Mouse (Mus musculus): ENCODE results near the gene Aox1. TPM values are rescaled to one million over a fixed set of nuclear protein-coding genes. Genes with fewer than 3 reads are reported as not detected.

The Aox1 gene
- total RNA-seq, 1 experiment from 2014 or later: not detected

DNA sequence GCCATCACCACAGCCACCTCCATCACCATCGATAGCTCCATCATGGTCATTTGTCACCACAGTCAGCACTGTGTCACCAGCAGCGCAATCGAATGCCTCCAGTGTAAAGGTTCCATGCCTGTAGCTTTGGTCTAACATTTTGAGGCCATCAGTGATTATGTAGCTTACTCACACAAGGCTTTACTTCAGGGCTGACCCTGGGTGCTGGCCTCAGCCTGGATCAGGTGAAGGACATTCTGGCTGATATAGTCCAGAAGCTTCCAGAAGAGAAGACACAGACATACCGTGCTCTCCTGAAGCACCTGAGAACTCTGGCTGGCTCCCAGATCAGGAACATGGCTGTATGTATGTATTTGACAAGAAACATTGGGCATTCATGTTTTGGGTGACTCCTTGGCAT, 29.1 kb downstream of the Aox1 start:
- ATAC-seq (replicated peaks; ENCODE audit: low read depth, poor library complexity, severe bottlenecking): no peak

GRCm38 (mm10) chr1:58062131-58062530, 32.4 kb downstream of the Aox1 start:
- no peak for ATAC-seq (replicated peaks; ENCODE audit: low read depth, poor library complexity, severe bottlenecking)

DNA sequence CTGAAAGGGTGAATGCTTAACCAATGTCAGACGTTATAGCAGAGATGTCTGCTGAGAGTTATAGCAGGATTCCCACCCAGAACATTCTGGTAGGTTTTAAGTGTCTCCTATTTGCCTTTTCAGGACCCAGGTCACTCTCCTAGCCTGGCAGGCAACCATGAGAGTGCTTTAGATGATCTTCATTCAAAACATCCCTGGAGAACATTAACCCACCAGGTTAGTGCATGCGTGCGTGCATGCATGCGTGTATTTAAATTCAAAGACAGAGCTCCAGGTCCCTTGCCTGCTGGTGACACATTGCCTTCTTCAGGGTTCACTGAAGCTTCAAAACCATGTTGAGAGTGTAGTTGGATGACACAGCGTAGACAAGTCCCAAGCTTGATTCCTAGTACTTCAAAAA, 35.4 kb downstream of the Aox1 start:
- no peak for ATAC-seq (replicated peaks; ENCODE audit: low read depth, poor library complexity, severe bottlenecking)

DNA sequence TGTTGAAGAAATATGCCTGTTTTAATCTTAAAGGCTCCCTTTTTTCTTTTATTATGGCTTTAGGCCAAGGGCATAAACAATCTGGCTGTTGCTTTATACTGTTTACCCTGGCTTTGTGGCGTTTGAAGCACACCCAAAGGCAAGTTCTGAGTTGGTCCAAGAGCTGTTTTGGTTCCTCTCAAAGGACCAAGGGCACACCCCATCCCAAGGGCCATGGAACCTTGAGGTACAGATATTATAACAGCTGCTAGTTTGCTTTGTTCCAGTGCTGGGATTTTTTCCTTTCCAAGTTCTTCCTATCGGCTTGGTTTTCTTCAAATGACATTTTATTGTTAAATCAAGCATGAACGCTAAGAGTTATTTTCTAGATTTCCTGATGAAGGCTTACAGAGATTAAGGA, 35.9 kb downstream of the Aox1 start:
- ATAC-seq (replicated peaks; ENCODE audit: low read depth, poor library complexity, severe bottlenecking): no peak

DNA sequence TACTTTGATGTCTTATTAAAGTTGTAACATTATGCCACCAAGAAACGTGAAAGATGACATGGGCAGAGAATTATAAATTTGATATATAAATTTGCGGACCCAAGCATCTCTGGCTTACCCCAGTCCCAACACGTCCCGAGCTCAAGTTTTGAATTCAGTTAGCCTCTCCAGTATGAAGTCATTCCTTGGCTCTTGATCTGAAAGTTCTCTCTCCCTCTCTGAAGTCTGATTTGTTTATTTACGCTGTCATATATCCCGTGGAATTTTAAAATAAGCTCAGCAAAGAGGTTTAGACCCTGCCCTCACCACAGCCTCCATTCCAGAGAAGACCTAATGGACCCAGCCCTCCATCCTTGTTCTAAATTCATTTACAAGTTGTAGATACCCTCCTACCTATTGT, 39.5 kb downstream of the Aox1 start:
- no peak for ATAC-seq (replicated peaks; ENCODE audit: low read depth, poor library complexity, severe bottlenecking)

DNA sequence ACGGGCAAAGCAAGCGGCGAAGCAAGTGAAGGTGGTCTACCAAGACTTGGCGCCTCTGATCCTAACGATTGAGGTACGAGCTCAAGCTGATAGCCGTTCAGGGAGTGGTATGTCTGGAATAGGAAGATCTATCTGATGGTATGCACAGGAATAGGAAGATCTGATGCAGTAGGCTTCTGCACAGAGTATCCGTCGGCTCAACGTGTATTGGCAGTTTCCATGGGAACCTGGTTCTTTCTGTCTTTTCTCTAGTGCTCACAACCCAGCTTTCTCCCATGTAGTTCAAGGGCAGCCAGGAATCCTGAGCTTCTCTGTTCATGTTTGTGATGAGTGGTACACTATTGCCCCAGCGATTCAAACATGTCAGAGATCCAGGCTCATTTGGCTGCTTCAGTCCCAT, 40.4 kb downstream of the Aox1 start:
- no peak for ATAC-seq (replicated peaks; ENCODE audit: low read depth, poor library complexity, severe bottlenecking)

DNA sequence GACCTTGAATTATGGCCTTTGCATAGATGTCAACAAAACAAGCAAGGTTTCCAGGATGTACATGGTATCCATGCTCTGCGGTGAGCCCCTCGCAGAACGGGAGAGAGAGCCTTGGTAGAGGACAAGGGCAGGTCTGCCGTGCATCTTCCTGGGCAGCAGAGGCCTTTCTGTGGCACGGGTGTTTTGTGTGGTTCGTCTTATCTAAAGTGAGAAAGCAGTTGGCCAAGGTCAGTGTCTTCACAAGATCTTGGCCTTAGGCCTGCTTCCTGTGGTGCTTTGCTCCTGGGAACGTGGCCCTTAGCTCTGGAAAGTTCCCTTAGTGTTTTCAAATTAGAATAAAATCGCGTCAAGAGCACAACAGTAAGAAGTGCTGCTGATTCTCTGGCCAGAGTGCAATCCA, 41.3 kb downstream of the Aox1 start:
- no peak for ATAC-seq (replicated peaks; ENCODE audit: low read depth, poor library complexity, severe bottlenecking)

DNA sequence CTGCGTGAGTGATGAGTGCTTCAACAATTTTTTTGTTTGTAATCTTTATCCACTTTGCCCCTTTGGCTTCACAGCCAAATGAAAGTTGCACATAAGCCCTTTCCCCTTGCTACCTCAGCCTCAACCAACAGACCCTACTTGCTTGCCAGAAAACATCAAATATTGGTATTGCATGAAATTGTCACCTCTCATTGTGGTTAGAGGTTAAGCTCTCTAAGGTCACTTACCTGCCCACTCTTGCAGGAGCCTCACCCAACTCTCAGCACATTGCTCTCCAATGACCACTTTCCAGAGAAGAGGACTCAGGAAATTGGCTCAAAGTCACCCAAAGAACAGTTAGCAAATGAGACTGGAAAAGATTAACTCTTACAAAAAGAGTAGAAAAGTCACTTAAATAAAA, 41.8 kb downstream of the Aox1 start:
- no peak for ATAC-seq (replicated peaks; ENCODE audit: low read depth, poor library complexity, severe bottlenecking)

GRCm38 (mm10) chr1:58072416-58072815, 42.7 kb downstream of the Aox1 start:
- no peak for ATAC-seq (replicated peaks; ENCODE audit: low read depth, poor library complexity, severe bottlenecking)

DNA sequence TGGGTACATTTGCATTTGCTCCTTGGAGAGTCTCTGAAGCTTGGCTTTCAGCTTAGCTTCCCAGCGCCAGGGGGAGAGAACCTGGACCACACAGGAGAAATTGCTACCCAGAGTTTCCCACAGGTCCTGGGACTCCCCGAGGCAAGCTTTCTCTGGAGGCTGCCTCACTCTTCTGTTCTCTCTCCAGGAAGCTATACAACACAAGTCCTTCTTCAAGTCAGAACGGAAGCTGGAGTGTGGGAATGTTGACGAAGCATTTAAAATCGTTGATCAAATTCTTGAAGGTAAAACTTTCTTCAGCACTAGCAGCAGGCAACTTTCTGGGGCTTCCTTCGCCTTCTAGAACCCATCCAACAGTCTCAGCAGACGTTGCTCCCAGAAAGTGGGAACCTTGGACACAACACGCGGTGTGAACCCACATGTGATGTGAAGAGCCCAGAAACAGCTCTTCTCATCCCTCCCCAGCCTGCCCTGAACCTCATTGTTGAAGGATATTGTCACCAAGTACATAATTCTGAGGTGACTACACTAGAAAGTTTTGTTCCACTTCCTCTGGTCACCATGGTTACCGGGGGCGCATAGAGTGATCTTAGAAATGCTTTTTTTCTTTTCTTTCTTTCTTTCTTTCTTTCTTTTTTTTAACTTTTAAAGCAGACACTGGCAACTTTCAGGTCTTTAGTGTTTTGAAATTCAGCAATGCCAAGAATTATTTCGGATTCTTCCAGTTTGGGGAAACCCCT, 43.4 kb downstream of the Aox1 start:
- ATAC-seq (replicated peaks; ENCODE audit: low read depth, poor library complexity, severe bottlenecking): no peak

- ATAC-seq (replicated peaks; ENCODE audit: low read depth, poor library complexity, severe bottlenecking): no peak
Observed at GRCm38 (mm10) chr1:58074266-58074665, 44.5 kb downstream of the Aox1 start.

DNA sequence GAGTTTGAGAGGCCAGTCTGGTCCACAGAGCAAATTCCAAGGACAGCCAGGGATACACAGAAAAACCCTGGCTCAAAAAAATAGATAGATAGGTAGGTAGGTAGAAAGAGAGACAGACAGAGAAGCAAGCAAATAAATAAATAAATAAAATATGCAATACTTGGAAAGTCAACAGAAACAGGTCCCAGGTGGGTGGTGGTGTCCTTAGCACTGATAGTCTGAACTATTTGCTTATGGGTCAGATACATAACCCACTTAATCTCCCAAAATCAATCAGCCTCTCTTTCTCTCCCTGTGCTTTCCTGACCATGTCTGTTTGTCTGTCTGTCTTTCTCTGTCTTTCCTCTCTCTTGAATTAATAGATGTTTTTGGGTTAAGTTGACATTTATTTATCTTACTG, 48.2 kb downstream of the Aox1 start:
- no peak for ATAC-seq (replicated peaks; ENCODE audit: low read depth, poor library complexity, severe bottlenecking)

- ATAC-seq (replicated peaks; ENCODE audit: low read depth, poor library complexity, severe bottlenecking): no peak
Observed at GRCm38 (mm10) chr1:58078390-58078789, 48.7 kb downstream of the Aox1 start.

DNA sequence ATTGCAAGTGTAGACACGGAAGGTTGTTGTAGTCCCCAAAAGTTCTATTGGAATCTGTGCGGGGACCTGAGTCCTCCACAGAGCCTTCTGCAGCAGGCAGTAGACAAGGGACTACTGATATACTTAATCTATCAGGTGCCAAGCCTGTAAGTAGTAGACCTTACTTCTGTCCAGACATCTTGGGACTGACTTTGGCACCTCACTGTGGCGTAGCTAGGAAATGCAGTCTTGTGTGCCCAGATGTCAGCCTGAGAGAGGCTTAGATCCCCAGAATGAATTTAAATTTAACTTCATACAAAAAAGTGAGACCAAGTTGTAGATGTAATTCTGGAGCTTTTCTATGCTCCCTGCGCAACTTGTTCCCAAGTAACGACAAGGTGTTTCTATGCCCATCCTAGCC, 50.0 kb downstream of the Aox1 start:
- ATAC-seq (replicated peaks; ENCODE audit: low read depth, poor library complexity, severe bottlenecking): no peak

GRCm38 (mm10) chr1:58080446-58080845, 50.7 kb downstream of the Aox1 start:
- no peak for ATAC-seq (replicated peaks; ENCODE audit: low read depth, poor library complexity, severe bottlenecking)

DNA sequence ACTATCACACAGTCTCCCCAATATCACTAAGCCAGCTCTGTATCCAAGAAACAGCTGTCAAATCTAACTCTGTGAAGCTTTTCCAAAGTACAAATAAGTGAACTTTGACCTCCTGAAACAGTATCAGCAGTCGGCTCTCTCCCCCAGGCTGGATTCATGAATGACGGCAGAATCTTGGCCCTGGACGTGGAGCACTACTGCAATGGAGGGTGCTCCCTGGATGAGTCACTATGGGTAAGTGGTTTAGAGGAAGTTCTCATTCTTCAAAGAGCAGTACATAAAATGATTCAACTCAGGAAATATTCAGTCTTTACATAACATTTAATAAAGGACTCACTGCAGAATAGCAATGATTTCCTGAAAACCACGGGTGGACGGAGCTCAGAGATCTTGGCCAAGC, 51.6 kb downstream of the Aox1 start:
- no peak for ATAC-seq (replicated peaks; ENCODE audit: low read depth, poor library complexity, severe bottlenecking)

GRCm38 (mm10) chr1:58089316-58089715, 59.6 kb downstream of the Aox1 start:
- no peak for ATAC-seq (replicated peaks; ENCODE audit: low read depth, poor library complexity, severe bottlenecking)

- no peak for ATAC-seq (replicated peaks; ENCODE audit: low read depth, poor library complexity, severe bottlenecking)
Observed at GRCm38 (mm10) chr1:58090191-58090590, 60.5 kb downstream of the Aox1 start.

- no peak for ATAC-seq (replicated peaks; ENCODE audit: low read depth, poor library complexity, severe bottlenecking)
Observed at GRCm38 (mm10) chr1:58091213-58091612, 61.5 kb downstream of the Aox1 start.

- ATAC-seq (replicated peaks; ENCODE audit: low read depth, poor library complexity, severe bottlenecking): no peak
Observed at GRCm38 (mm10) chr1:58091992-58092560, 62.3 kb downstream of the Aox1 start.

DNA sequence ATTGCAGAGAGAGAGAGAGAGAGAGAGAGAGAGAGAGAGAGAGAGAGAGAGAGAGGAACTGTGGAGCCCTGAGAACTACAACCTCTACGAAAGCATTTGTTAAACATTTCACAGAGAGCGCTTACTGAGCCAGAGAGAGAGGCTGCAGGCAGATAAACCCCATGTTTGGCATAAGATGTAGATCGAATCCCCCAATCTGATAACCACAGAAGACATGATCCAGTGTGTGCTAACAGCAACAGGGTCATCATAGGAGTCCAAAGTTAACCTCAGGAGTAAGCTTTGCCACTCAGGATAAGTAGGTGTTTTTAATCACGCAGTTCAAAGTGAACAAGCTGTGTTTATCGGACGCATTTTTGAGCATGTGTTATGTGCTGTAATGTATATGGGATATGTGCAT, 67.6 kb downstream of the Aox1 start:
- no peak for ATAC-seq (replicated peaks; ENCODE audit: low read depth, poor library complexity, severe bottlenecking)

DNA sequence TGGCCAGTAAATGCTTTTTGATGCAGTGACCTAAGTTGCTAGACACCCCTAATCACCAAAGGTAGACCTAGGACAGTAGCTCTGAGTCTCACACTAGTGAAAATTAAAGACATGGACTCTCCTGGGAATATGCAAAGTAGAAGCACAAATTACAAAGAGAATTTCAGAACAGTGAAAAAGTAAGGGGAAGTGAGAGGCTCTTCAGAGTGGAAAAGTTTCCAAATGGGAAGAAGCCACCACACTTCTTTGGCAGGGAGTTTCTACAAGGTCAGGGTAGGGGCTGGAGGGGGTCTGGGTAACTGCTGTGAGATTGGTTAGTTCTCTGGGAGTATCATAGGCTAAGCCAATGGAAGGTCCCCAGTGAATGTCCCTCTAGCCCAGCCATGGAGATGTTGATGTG, 69.4 kb downstream of the Aox1 start:
- ATAC-seq (replicated peaks; ENCODE audit: low read depth, poor library complexity, severe bottlenecking): 0 out of 2 replicates have a peak, but pooled peaks have one; percentile 15

Measured in common myeloid progenitor, adult 5-6 weeks (primary cell).